Mouse (Mus musculus) heart, postnatal 0 days (tissue): ENCODE measurements around the gene Emg1.

ENCODE experiments used
- CTCF ChIP-seq: IDR thresholded peaks from 2 replicates; pipeline ENCODE4 v1.5.1; 2016; ENCODE audit warnings: antibody characterized with exemption, control low read depth, low read depth
- EP300 ChIP-seq: IDR thresholded peaks from 2 replicates; pipeline ENCODE4 v1.6.1; 2016; ENCODE audit warnings: antibody characterized with exemption, low read depth

- TF ChIP-seq CTCF: peak; percentile 63
- no peak for TF ChIP-seq EP300
Observed at GRCm38 (mm10) chr6:124716864-124717490, 5.0 kb upstream of the Emg1 start.
